Mouse (Mus musculus) thymus, postnatal 10 days (tissue): Measurements from ENCODE around the gene Chn2.

ENCODE experiments used
- DNase-seq, 2 experiments: peaks; one replicate each; pipeline ENCODE4 v3.0.0; 2021; ENCODE audit warnings: low spot score in 2 of 2

Chn2 gene

GRCm38 (mm10) chr6:54337321-54337720 is 298.0 kb downstream of the Chn2 start:
- no peak for DNase-seq

DNA sequence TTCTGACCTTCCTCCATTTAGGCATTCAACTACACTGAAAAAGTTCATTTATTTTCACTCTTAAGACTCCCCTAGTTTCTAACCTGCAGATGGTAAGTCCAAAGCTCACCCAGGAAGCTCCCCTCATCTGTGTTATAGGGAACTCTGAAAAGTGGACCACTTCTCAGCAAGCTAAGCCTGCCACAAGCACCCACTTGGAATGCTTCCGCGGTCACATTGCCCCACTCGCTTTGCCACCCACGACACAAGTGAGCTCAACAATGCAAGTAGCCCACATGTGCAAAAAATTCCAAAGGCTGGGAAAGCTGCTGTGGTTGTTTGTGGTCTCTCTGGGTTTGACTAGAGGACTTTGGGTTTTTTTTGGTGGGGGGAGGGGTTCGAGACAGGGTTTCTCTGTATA is 301.8 kb downstream of the Chn2 start:
- DNase-seq: no peak

- DNase-seq: no peak
These were observed 302.9 kb downstream of the Chn2 start for GRCm38 (mm10) chr6:54342223-54342622.
